Mouse (Mus musculus) olfactory bulb, adult 2 months (tissue): Measurements from ENCODE around the gene Gm20696. TPM values are rescaled to one million over a fixed set of nuclear protein-coding genes. Genes with fewer than 3 reads are reported as not detected.

Source experiments
- H3K27ac ChIP-seq: fragments of 200-500 bp; 2 replicates; pipeline ENCODE4 v1.5.1; 2012; ENCODE audit warnings: low read depth, low read length; ENCODE audit not compliant: insufficient read depth
- H3K4me1 ChIP-seq: fragments of 200-500 bp; 2 replicates; pipeline ENCODE4 v1.6.1; 2012; ENCODE audit warnings: low read length; ENCODE audit not compliant: control insufficient read depth, insufficient read depth
- H3K4me3 ChIP-seq: fragments of 200-500 bp; 2 replicates; pipeline ENCODE4 v1.5.1; 2012; ENCODE audit warnings: mild to moderate bottlenecking, low read depth, low read length, moderate library complexity; ENCODE audit not compliant: insufficient read depth
- CTCF ChIP-seq: fragments of 200-500 bp; IDR thresholded peaks from 2 replicates; pipeline ENCODE4 v1.5.1; 2012; ENCODE audit warnings: low read depth, mild to moderate bottlenecking, low read length, moderate library complexity; ENCODE audit not compliant: insufficient read depth
- POLR2A ChIP-seq: fragments of 200-500 bp; IDR thresholded peaks from 2 replicates; pipeline ENCODE4 v1.6.1; 2012; ENCODE audit warnings: mild to moderate bottlenecking, low read depth, low read length, moderate library complexity; ENCODE audit not compliant: insufficient read depth
- WGBS: fragments of 180-500 bp; shearing (Covaris S2); methylation state at CpG from one replicate; pipeline ENCODE4 v1.1.7; 2018; 5-methylcytosine and 5-hydroxymethylcytosine counted together
- polyA plus RNA-seq: library from polyadenylated mRNA; stranded (reverse); fragments of >200 nt; gene quantifications from 2 replicates; pipeline ENCODE4 v1.2.4, GENCODE M21; 2012; ENCODE audit warnings: low replicate concordance; ENCODE audit not compliant: missing spikeins, insufficient read depth, insufficient read length

Gm20696 gene
- polyA plus RNA-seq, 1 experiment = not detected

DNA sequence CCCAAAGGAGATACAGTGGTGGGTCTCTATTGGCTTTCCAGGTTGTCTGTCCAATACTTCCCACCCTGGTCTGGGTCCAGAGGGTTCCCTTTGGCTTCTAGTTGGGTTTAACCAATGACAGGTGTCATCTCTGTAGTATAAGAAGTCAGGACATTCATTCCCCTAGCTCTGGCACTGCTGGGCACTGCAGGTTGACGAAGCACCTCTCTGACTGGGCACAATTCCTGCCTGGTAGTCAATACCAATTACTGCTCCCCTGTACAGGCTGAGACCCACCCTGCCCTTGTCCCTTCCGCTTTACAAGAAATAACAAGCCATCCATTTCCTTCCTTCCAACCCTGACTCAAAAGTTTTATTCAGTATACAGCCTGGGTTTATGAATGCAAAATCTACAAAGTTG lies 226.0 kb downstream of the Gm20696 start:
- H3K27ac ChIP-seq = no peak overlapping the region

DNA sequence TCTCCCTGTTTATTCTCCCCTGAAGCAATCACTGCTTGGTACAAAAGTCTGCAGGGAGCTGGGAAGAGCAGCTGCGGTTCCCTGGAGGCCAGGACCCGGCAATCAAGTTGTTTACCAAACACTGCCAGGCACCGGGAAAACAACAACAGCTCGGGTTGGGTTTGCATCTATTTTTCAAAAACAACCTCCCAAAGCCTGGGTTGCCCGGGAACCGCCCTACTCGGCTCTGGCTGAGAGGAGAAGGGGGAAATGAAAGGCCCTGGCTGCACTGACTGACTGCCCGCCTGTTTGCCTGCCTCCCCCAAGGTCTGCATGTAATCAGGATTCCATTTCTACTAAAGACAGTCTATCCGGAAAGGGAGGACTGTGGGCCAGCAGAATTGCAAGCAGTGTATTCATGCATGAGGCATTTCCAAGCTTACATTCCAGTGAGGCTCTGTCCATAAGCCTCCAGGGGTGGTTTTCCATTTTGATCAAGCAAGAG lies 226.7 kb downstream of the Gm20696 start:
- Histone ChIP-seq H3K4me3 (no peak overlapping the region), H3K27ac (no peak overlapping the region), H3K4me1 (peaks cover 18% of the 10 kb centered on the region)
- no peak for TF ChIP-seq CTCF
- TF ChIP-seq POLR2A = no peak
- WGBS = 15% methylated on average over 9 of the region's 9 CpGs

More for the DNA sequence above, 226.0 kb downstream of the Gm20696 start:
- peaks cover 18% of the 10 kb centered on the region for H3K4me1 ChIP-seq
- 91% methylated on average over 2 of the region's 2 CpGs for WGBS
- TF ChIP-seq POLR2A = no peak
- no peak for TF ChIP-seq CTCF
- H3K4me3 ChIP-seq = no peak overlapping the region

DNA sequence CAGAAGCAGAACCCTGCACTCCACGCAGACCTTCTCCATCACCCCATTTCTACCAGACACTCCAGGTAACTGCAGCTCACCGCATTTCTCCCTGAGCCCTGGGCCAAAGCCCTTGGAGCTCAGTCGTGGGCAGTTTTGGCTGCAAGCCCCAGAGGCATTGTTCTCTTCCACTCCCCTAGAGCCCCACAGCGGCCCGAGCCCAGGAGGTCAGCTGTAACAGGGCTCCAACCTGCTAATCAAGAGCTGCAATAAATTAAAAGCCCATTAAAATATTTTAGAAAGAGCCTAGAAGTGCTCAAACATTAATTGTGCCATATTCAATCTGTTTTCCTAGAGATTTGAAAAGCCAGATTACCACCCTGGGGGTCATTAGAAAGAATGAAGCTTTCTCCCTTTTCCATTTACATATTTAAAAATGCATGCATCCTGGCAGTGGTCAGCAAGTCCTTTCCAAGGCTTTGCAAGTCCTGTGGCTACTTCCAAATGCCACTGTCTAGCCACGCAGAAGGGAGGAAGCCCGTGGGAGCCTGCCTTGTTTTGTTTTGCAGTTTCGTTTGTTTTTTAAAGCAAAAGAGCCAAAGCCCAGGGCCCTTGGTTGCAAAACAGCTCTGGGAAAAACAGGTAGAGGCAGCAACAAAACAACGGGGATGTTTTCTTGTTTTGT lies 227.3 kb downstream of the Gm20696 start:
- TF ChIP-seq POLR2A (no peak), CTCF (no peak)
- 50% methylated on average over 9 of the region's 9 CpGs for WGBS

DNA sequence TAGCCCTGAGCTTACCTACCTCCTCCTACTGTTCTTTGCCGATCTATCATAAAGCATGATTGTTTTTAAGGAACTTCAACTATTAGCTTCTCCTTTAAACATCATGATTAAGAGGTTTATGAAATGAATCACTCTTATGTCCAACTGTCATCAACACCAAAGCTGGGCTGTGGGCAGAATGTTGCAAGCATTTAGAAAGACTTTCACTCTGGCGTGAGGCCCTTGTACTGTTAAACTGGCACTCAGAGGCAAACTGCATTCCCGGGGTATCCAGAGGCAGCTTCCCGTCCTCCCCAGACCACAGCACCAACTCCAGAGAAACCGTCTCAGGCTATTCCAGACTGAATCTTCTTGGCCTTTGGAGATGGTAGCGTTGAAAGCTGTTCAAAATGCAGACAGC lies 230.2 kb downstream of the Gm20696 start:
- peaks cover 17% of the 10 kb centered on the region for H3K4me1 ChIP-seq
- H3K27ac ChIP-seq = no peak overlapping the region
- H3K4me3 ChIP-seq = no peak overlapping the region
- TF ChIP-seq CTCF (no peak), POLR2A (no peak)
- 93% methylated on average over 6 of the region's 6 CpGs for WGBS

More for the DNA sequence above, 227.3 kb downstream of the Gm20696 start:
- Histone ChIP-seq H3K4me1 (peaks cover 18% of the 10 kb centered on the region), H3K4me3 (no peak overlapping the region), H3K27ac (no peak overlapping the region)

DNA sequence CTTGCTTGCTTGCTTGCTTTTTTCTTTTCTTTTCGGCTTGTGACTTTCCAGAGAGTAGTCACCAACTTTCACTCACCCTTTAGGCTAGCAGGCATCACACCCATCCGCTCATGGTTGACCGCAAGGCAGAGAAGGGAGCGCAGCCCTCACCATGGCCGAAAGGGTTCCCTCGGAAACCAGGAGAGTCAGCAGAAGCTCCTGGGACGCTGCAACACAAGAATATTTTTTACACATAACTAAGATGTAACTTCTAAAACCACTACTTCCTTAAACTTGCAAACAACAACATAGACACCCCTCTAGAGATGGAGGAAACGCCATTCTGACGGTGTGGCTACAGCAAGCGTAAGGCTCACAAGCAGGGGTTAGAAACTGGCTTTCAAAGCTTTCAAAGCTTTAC lies 231.5 kb downstream of the Gm20696 start:
- no peak overlapping the region for H3K27ac ChIP-seq
- no peak overlapping the region for H3K4me3 ChIP-seq
- no peak for TF ChIP-seq POLR2A
- H3K4me1 ChIP-seq = peaks cover 10% of the 10 kb centered on the region
- 93% methylated on average over 10 of the region's 10 CpGs for WGBS

DNA sequence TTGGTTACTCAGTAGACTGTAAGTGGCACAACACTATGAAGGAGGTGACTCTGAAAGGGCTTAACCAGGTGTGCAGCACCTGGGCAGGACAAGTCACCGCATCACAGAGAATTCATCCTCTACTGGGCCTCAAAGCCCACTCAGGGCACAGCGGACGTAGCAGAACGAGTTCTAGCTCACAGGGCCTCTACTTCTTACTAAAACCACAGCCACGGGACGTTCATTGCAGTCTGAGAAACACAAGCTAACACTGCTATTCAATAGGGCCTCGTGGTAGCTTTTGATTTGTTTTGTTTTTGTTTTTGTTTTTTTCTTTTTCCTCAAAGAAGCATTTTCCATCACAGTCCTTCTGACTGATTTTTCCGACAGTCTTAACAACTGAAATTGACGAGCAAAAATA lies 233.6 kb downstream of the Gm20696 start:
- no peaks in the 10 kb centered on the region for H3K4me1 ChIP-seq
- no peak overlapping the region for H3K4me3 ChIP-seq
- H3K27ac ChIP-seq = no peak overlapping the region
- TF ChIP-seq POLR2A (no peak), CTCF (no peak)
- 92% methylated on average over 9 of the region's 9 CpGs for WGBS

DNA sequence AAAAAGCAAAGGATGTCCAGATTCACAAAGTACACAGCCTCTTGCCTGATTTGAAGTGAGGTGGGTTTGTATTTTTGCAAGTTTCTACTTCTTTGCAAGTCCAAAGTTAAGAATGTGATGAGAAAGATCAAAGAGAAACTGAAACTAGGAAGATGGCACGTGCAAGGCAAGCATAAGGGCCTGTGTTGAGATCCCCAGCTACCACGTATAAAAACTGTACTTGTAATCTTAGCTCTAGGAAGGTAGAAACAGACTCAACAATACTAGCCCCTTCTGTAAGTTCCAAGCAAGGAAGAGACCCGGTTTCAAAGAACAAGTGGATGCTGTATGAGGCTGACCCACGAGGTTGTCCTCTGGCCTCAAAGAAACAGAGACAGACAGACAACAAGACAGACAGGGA lies 234.7 kb downstream of the Gm20696 start:
- no peak overlapping the region for H3K4me3 ChIP-seq
- 80% methylated on average over 4 of the region's 4 CpGs for WGBS
- H3K27ac ChIP-seq = no peak overlapping the region
- TF ChIP-seq CTCF = no peak
- no peak for TF ChIP-seq POLR2A
- no peaks in the 10 kb centered on the region for H3K4me1 ChIP-seq

DNA sequence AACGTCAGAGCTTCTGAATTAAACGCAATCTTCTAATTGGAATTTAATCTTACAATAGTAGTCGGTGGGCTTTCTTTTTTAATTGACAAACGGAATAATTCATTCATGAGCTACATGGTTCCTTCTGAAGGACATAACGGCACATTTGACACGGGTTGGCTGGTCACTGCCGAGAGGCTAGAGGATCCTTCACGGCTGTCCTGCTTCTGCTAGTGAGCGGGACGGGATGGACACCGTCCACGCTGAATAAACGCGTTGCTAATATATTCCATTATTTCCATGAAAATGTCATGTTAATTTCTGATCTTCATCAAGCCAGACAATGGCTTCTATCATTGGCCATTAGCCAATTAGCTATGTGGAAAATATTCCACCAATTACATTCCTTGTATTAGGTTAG lies 236.0 kb downstream of the Gm20696 start:
- H3K4me3 ChIP-seq = no peak overlapping the region
- 92% methylated on average over 14 of the region's 14 CpGs for WGBS
- no peak overlapping the region for H3K27ac ChIP-seq
- no peaks in the 10 kb centered on the region for H3K4me1 ChIP-seq
- TF ChIP-seq CTCF (no peak), POLR2A (no peak)

DNA sequence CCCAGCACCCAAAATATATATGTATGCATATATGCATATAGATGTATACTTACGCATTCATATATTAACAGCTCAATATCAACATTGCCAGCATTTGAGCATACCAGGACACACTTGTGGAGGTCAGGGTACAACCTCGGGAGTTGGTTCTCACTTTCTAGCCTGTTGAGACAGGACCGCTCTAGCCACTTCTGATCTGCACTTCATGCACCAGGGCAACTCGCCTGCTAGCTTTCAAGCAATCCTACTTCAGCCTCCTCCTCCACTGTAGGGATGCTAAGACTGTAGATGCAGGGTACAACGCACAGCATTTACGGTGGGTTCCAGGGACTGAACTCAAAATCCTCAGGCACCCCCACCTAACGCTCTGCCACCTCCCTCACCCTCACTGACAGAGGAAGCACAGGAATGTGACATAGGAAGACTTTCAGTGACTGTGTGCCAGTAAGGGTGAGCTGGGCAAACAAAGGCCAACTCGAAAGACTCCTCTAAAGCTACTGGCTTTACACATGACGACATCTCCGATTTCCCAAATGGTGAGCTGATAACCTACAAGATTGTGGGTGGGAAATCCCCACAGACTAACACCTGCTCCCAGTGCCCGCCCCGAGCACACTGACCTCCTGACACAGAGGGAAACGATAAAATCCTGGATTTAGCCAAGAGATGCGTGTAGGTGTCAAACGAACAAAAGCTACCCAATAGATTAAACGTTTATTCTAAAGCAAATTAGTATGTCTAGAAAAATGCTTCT lies 237.0 kb downstream of the Gm20696 start:
- 95% methylated on average over 16 of the region's 16 CpGs for WGBS
- no peaks in the 10 kb centered on the region for H3K4me1 ChIP-seq
- H3K27ac ChIP-seq = no peak overlapping the region
- TF ChIP-seq POLR2A = no peak
- TF ChIP-seq CTCF = no peak
- no peak overlapping the region for H3K4me3 ChIP-seq
